Mouse (Mus musculus): ENCODE measurements at regions not wholly inside any gene's neighbourhood (a gene's known extent, or its start where the extent isn't known, plus 50 kb on each side); places are given as distances from the start of the nearest gene placed in this dataset.

- 83% methylated on average over 12 of the region's 12 CpGs for WGBS
- DNase-seq (ENCODE audit: extremely low read depth, low read depth, low spot score), result no peak
- Histone ChIP-seq H3K27ac (replicated peaks; ENCODE audit: insufficient read depth, low read depth, low read length) (no peak overlapping the region), H3K27me3 (ENCODE audit: control insufficient read depth, insufficient read depth, low read length) (no peaks in the 10 kb centered on the region), H3K4me1 (ENCODE audit: control insufficient read depth, insufficient read depth, low read length) (no peaks in the 10 kb centered on the region), H3K4me3 (ENCODE audit: insufficient read depth, low read depth, low read length) (no peak overlapping the region), H3K9ac (ENCODE audit: low read depth, low read length) (no peak overlapping the region), H3K36me3 (ENCODE audit: control insufficient read depth, insufficient read depth, low read length) (no peaks in the 10 kb centered on the region), H3K79me2 (ENCODE audit: control insufficient read depth, insufficient read depth, low read length) (no peaks in the 10 kb centered on the region)
- no peak for TF ChIP-seq POLR2A (IDR thresholded peaks at IDR 0.05; ENCODE audit: extremely low read depth, insufficient read depth, low read length)
- no peak for TF ChIP-seq CTCF (IDR thresholded peaks at IDR 0.05; ENCODE audit: low read depth, low read length)
Measured at GRCm38 (mm10) chr11:65365751-65366559, 96.2 kb upstream of the Myocd start.

- no peaks in the 10 kb centered on the region for H3K27me3 ChIP-seq (ENCODE audit: control insufficient read depth, insufficient read depth, low read length)
- no peak overlapping the region for H3K27ac ChIP-seq (replicated peaks; ENCODE audit: insufficient read depth, low read depth, low read length)
- no peak overlapping the region for H3K9ac ChIP-seq (ENCODE audit: low read depth, low read length)
- 81% methylated on average over 3 of the region's 3 CpGs for WGBS
- TF ChIP-seq POLR2A (IDR thresholded peaks at IDR 0.05; ENCODE audit: extremely low read depth, insufficient read depth, low read length), result no peak
- no peak for TF ChIP-seq CTCF (IDR thresholded peaks at IDR 0.05; ENCODE audit: low read depth, low read length)
- H3K4me3 ChIP-seq (ENCODE audit: insufficient read depth, low read depth, low read length), result no peak overlapping the region
- H3K36me3 ChIP-seq (ENCODE audit: control insufficient read depth, insufficient read depth, low read length), result no peaks in the 10 kb centered on the region
- H3K79me2 ChIP-seq (ENCODE audit: control insufficient read depth, insufficient read depth, low read length), result no peaks in the 10 kb centered on the region
- no peak for DNase-seq (ENCODE audit: extremely low read depth, low read depth, low spot score)
- no peaks in the 10 kb centered on the region for H3K4me1 ChIP-seq (ENCODE audit: control insufficient read depth, insufficient read depth, low read length)
Measured at GRCm38 (mm10) chr11:65364910-65365309, 95.1 kb upstream of the Myocd start.

- Histone ChIP-seq H3K27me3 (ENCODE audit: control insufficient read depth, insufficient read depth, low read length) (no peaks in the 10 kb centered on the region), H3K79me2 (ENCODE audit: control insufficient read depth, insufficient read depth, low read length) (no peaks in the 10 kb centered on the region), H3K27ac (replicated peaks; ENCODE audit: insufficient read depth, low read depth, low read length) (no peak overlapping the region), H3K36me3 (ENCODE audit: control insufficient read depth, insufficient read depth, low read length) (no peaks in the 10 kb centered on the region), H3K4me1 (ENCODE audit: control insufficient read depth, insufficient read depth, low read length) (no peaks in the 10 kb centered on the region), H3K4me3 (ENCODE audit: insufficient read depth, low read depth, low read length) (no peak overlapping the region), H3K9ac (ENCODE audit: low read depth, low read length) (no peak overlapping the region)
- TF ChIP-seq POLR2A (IDR thresholded peaks at IDR 0.05; ENCODE audit: extremely low read depth, insufficient read depth, low read length), result no peak
- no peak for TF ChIP-seq CTCF (IDR thresholded peaks at IDR 0.05; ENCODE audit: low read depth, low read length)
- 68% methylated on average over 3 of the region's 3 CpGs for WGBS
- no peak for DNase-seq (ENCODE audit: extremely low read depth, low read depth, low spot score)
Measured at GRCm38 (mm10) chr11:65363846-65364245, 94.1 kb upstream of the Myocd start.

- TF ChIP-seq POLR2A (IDR thresholded peaks at IDR 0.05; ENCODE audit: extremely low read depth, insufficient read depth, low read length), result no peak
- no peak for TF ChIP-seq CTCF (IDR thresholded peaks at IDR 0.05; ENCODE audit: low read depth, low read length)
- Histone ChIP-seq H3K36me3 (ENCODE audit: control insufficient read depth, insufficient read depth, low read length) (no peaks in the 10 kb centered on the region), H3K9ac (ENCODE audit: low read depth, low read length) (no peak overlapping the region), H3K4me3 (ENCODE audit: insufficient read depth, low read depth, low read length) (no peak overlapping the region), H3K27me3 (ENCODE audit: control insufficient read depth, insufficient read depth, low read length) (0 out of 2 replicates have a peak, but pooled peaks cover 2% of the 10 kb centered on the region), H3K79me2 (ENCODE audit: control insufficient read depth, insufficient read depth, low read length) (no peaks in the 10 kb centered on the region), H3K27ac (replicated peaks; ENCODE audit: insufficient read depth, low read depth, low read length) (no peak overlapping the region), H3K4me1 (ENCODE audit: control insufficient read depth, insufficient read depth, low read length) (no peaks in the 10 kb centered on the region)
- 83% methylated on average over 5 of the region's 5 CpGs for WGBS
- DNase-seq (ENCODE audit: extremely low read depth, low read depth, low spot score), result no peak
Measured at GRCm38 (mm10) chr11:65360729-65361128, 90.9 kb upstream of the Myocd start.

- H3K27ac ChIP-seq (replicated peaks; ENCODE audit: insufficient read depth, low read depth, low read length), result no peak overlapping the region
- H3K4me3 ChIP-seq (ENCODE audit: insufficient read depth, low read depth, low read length), result no peak overlapping the region
- no peaks in the 10 kb centered on the region for H3K79me2 ChIP-seq (ENCODE audit: control insufficient read depth, insufficient read depth, low read length)
- no peaks in the 10 kb centered on the region for H3K4me1 ChIP-seq (ENCODE audit: control insufficient read depth, insufficient read depth, low read length)
- no peaks in the 10 kb centered on the region for H3K36me3 ChIP-seq (ENCODE audit: control insufficient read depth, insufficient read depth, low read length)
- no peak for TF ChIP-seq CTCF (IDR thresholded peaks at IDR 0.05; ENCODE audit: low read depth, low read length)
- TF ChIP-seq POLR2A (IDR thresholded peaks at IDR 0.05; ENCODE audit: extremely low read depth, insufficient read depth, low read length), result no peak
- no peak overlapping the region for H3K9ac ChIP-seq (ENCODE audit: low read depth, low read length)
- 0 out of 2 replicates have a peak, but pooled peaks cover 2% of the 10 kb centered on the region for H3K27me3 ChIP-seq (ENCODE audit: control insufficient read depth, insufficient read depth, low read length)
- DNase-seq (ENCODE audit: extremely low read depth, low read depth, low spot score), result no peak
- 76% methylated on average over 8 of the region's 8 CpGs for WGBS
Measured at GRCm38 (mm10) chr11:65358908-65359307, 89.1 kb upstream of the Myocd start.

GRCm38 (mm10) chr11:65352516-65352915 lies 82.7 kb upstream of the Myocd start:
- no peak for TF ChIP-seq CTCF (IDR thresholded peaks at IDR 0.05; ENCODE audit: low read depth, low read length)
- TF ChIP-seq POLR2A (IDR thresholded peaks at IDR 0.05; ENCODE audit: extremely low read depth, insufficient read depth, low read length), result no peak
- Histone ChIP-seq H3K4me3 (ENCODE audit: insufficient read depth, low read depth, low read length) (no peak overlapping the region), H3K27me3 (ENCODE audit: control insufficient read depth, insufficient read depth, low read length) (no peaks in the 10 kb centered on the region), H3K27ac (replicated peaks; ENCODE audit: insufficient read depth, low read depth, low read length) (no peak overlapping the region), H3K4me1 (ENCODE audit: control insufficient read depth, insufficient read depth, low read length) (no peaks in the 10 kb centered on the region), H3K36me3 (ENCODE audit: control insufficient read depth, insufficient read depth, low read length) (no peaks in the 10 kb centered on the region), H3K79me2 (ENCODE audit: control insufficient read depth, insufficient read depth, low read length) (no peaks in the 10 kb centered on the region), H3K9ac (ENCODE audit: low read depth, low read length) (no peak overlapping the region)
- DNase-seq (ENCODE audit: extremely low read depth, low read depth, low spot score), result no peak
- 69% methylated on average over 3 of the region's 3 CpGs for WGBS

Measured in liver, adult 2 months (tissue).